Mouse (Mus musculus): ENCODE data around the gene Kcnd3.

The Kcnd3 gene

DNA sequence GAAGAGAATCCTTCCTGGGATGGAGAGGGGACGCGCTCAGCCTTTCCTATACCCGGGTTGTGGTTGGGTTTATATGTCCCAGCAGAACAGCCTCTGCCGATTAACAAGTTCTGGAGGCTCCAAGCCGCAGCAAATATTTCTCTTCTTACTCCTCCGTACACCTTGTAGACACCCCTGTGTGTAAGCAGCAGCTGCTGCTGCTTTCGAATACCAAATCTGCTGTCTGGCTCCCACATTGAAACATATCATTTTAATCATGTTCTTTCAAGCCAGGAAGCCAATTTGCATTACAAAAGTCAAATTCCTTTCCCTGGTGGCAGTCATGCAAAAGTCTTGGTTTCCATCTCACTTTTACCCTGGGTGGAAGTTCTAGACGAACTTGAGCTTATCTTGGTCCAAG lies 76.7 kb downstream of the Kcnd3 start:
- DNase-seq = no peak

DNA sequence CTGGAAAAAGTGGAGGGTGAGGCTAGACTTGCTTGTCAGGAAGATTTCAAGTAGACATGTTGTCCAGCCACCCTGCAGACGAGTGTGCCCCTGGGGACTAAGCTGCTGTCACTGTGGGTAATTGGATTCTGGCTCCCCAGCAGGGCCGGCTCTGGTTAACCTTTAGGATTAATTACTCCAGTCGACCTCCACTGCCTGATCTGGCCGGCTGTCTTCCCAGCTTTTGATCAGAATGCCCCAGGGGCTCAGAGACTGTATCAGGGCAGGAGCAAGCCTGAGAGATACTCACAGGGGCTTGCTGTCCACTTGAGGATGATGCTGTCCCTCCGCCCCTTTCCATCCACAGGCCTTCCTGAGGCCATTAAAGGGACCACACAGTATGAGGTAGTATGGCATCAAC lies 77.6 kb downstream of the Kcnd3 start:
- DNase-seq = peak in 1 of 2 experiments; percentile 24

DNA sequence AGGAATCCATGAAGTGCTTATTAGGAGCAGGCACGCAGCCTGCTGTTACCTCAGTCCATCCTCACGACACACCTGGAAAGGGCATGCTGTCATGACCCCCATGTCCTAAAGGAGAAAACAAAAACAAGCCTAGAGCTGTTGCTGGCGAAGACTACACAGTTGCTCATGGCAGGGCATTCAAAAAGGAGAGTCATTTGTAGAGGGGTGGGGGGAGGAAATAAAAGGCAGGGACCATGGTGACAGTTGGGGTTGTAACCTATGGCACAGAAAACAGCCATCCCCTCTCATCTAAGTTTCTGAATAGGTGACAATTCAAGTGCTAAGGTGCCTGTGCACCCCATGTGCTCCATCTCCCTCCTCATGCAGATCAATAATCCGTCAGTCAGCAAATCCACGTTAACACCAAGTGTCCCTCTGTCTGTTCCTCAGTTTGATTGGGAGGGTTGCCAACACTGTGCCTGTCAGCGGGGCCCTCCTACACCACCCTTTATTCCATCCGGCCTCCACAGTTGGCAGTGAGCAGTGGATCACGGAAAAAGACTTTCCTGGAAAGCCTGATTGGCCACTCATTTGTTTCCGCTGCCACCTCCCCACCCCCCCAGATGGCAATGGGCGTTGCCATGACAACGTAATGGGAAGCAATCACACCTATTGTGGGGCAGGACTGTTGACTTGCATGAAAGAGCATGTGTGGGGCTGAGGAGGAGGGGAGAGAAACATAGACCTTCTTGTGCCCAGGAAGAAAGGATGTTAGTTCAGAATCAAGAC lies 78.4 kb downstream of the Kcnd3 start:
- DNase-seq = peak; percentile 28 to 54

DNA sequence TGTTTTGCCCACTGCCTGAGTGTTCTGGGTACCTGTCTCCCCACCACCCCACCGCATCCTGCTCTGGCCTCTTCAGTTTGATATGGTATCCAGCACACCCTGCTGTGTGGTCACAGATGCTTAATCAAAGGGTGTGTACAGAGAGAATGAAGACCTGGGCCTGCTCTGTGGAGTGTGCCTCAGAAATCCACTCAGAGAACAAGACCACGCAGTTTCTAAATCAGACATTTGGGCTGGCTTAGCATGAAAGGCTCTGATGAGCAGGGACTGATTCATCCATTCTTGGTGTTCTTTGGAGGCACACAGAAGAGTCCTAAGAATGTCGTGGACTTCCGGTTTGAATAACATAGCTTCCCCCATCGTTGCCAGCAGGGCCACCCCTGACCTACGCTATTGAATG lies 86.3 kb downstream of the Kcnd3 start:
- no peak for DNase-seq

DNA sequence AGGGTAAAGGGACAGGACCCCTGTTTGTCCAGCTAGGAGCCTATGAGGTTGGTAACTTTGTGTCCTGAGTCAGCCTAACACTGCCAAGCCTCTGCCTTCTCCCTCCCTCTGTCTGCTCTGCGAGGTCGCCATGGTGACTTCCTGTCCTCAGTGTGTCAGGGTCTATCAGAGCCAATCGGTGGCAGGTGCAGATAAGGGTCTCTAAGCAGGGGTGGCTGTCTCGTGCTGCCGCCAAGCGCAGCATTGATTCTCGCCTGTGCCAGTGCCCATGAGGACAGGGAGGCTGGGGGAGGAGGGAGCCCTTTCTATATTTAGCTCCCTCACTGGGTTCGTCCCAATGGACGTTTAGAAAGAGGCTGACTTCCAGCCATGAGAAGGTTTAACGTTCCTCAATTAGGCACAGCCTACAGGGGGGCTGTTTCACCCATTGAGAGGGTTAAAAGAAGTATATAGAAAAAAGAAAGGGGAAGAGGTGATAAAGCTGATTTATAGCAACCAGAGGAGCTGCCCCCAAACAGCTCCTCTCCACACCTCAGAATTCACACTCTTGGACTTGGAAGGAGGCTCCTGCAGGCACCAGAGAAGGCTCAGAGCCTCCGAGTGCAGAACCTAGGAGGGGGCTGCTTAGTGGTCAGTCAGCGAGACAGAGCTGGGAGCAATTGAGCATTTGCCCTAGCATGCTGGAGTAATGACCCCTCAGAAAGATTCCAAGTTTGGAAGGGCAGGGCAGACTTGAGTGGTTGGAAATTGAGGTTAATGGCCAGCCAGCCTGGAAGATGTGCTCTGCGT lies 86.9 kb downstream of the Kcnd3 start:
- DNase-seq = peak in 1 of 2 experiments; percentile 15

DNA sequence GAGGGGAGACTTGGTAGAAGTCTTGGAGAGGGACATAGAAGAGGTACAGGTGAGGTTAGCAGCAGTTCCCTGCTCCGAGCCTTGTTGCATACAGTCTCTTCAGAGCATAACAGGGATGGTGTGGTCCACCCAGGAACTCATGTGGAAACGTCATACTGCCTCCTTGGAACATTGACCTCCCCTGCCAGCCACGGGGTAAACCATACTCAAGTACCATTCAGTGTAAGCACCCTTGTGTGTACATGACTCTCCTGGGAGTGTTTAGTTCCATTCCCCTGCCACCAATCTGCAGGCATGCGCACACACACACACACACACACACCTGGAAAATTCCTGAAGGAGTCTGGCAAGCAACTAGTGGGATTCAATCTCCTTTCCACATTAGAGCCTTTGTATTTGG lies 90.6 kb downstream of the Kcnd3 start:
- DNase-seq = no peak

DNA sequence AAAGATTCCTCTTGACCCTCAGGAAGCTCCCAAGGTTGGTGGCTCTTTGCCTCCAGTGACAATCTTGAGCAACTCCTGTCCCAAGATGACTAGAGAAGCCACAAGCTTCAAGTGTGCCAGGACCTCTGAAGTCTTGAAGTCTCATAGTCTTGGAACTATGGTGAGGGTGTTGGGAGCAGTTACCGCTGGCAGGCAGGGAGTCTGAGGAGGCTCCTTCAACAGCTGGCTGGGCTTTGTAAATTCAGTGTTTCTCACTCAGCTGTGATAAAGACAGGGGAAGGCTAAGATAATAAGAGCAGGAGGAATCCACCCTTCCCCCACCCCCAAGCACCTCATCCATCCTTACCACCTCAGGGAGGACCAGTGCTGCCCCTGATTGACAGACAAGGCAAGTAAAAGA lies 92.0 kb downstream of the Kcnd3 start:
- DNase-seq = no peak

DNA sequence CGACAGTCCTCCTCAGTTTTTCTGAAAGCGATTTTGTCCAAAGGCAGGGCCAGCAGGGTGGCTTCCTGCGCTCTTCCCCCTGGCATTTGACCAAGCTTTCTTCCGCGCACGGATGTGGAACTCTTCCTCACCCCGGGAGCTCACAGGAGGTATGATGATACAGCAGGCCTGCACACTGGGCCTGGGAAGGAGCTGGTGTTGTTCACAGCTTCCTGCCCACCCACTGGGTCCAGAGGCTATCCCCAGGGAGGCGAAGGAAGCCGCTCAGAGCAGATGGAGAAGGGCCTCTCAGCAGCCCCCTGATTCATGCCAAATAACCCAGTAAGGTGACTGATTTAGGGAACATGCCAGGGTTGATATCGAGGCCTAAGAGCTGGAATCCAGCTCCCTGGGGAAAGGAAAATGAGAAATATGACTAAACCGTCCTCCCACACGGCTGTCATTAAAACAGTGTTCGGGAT lies 94.5 kb downstream of the Kcnd3 start:
- peak in 1 of 2 experiments; percentile 55 for DNase-seq

DNA sequence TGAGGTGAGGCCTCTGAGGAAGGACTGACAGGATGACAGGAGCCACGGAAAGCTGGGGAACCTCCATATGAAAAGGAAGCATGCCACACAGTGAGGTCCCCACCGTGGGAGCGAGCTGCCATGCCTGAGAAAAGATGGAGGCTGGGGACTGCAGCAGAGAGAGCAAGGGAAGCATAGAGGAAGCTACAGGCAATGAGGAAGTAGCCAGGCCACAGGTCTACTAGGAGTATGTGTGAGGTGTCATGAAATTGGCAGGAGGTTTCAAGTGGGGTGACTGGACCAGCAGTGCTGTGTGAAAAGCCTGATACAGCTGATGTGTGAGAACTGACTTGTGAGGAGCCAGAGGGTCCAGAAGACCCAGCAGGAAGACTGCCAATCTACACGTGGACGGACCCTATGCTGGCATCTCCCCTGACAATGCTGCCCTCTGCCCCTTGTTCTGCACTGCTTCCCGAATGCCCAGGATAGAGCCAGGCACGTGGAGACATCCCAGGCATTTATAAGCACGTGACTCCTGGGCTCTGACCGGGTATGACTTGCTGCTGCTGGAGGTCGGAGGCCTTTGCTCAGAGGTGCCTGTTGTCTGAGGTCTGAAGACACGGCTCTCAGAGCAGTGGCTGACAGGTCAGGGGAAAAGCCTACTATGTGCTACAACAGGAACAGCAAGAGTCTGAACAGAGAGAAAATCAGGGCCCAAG lies 96.1 kb downstream of the Kcnd3 start:
- DNase-seq = no peak

DNA sequence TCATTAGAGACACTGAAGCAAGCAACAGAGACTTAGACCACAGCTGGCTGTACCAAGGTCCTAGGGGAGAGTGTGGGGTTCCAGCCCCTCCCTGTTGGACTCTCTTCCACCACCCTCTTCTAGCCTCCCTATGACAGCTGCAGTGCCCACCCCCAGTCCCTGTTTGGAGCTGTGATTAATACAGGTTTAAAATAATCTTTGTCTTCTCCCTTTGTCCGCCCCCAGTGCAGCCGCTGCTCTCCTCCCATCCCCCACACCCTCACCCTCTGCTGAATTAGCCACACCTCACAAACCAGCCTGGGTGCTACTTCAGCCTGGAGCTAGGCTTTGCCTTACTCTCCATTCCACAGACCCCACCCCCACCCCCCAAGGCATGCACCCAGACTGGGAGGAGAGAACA lies 107.3 kb downstream of the Kcnd3 start:
- peak in 1 of 2 experiments; percentile 19 for DNase-seq

DNA sequence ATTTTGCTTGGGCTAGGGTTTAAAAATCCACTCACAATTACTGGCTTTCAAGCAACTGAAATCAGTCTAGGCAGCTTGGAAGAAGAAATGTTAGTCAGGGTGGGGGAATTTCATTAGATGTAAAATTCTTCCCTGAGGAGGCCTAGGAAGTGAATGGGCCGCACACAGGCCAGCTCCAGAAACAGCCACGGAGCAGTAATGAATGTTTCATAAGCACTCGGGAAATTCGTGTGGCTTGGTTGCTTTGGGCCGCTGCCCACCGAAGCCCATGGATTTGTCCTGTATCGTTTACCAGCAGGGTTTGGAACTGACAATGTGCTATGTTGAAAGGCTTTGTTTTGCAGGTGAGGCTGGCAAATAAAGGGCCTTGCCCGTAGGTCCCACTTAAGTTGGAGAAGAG lies 114.8 kb downstream of the Kcnd3 start:
- no peak for DNase-seq

DNA sequence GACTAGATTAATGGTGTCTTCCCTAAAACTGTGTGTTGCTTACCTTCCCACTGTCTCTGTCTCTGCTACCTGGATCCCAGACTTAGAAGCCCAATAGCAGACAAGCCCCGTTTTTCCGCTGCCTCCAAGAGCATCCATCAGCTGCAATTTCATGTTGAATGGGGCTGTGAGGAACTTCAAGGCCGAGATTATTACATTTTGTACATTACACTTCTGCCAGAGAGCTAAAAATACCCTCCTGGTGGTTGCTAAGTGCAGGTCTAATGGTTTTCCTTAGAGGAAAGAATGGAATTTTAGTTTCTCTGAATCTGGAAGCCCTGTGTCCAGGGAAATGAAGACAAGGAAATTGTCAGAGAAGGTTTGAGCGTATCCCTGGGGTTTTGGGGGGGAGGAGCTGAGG lies 115.3 kb downstream of the Kcnd3 start:
- no peak for DNase-seq

DNA sequence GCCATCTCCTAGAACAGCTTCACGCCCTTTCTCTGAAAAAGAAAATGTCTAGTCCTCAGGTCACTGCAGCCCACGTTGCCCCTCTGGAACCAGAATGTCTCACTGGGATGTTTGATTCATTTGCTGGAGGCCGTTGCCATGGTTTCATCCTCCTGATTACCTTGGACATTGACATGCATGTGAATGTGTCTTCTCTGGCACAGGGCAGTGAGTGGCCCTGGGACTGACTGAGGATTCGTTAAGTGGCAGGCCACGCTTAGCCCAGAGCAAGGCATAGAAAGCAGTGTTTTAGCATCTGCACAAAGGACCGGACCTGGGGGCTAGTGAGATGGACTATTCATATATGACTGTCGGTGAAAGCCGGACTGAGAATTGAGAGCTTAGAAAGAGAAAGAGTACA lies 116.3 kb downstream of the Kcnd3 start:
- DNase-seq = no peak

DNA sequence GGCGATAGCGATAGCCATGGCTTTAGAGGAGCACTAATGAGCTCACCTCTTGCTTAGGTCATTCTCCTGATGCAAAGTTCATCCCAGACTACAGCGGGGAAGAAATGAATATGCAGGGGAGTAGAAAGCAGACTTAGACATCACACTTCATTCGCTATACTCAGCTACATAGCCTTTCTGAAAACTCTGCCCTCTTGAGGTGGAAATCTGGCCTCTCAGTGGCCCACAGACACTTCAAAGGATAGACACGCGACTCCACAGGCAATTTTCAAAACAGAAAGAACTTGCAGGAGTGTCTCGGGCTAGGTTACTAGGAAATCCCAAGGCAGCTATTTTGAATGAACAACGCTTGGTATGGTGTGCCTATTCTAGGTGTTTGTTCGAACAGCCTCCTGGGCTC lies 116.7 kb downstream of the Kcnd3 start:
- no peak for DNase-seq

DNA sequence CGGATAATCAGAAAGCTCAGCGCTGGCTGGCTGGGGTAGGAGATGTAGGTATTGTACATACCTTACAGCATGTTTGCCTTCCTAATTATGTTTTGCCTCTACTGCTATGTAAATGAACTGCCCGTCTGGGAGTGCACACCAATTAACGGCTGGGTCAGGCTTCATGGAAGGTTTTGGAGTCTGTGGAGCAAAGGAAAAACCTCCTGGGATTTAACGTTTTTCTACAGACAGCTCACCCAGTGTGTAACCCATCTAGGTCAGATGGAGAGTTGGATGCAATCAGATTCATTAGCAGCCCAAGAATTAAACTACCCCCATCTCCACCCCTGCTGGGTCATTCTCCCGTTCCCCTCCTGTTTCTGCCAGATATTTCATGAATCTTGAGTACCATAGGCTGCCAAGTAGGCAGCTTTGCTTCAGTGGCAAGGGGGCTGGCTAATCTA lies 117.2 kb downstream of the Kcnd3 start:
- DNase-seq = no peak

DNA sequence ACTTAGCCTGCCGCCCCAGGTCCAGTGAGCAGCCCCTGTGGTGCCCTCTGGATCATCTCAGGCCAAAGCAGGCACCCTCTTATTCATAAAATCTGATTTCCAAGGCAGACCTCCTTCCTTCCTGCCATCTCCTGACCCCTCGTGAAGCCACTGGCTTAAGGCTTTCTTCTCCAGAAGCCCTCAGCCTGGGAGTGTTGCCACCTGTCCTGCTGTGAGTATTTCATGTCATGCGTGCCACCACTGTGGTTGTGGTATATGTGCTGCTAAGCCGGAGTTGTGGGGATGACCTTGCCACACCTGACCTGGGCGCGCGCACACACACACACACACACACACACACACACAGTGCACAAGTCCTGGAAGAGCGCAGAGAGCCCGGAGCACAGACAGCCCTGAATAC lies 117.8 kb downstream of the Kcnd3 start:
- DNase-seq = no peak

DNA sequence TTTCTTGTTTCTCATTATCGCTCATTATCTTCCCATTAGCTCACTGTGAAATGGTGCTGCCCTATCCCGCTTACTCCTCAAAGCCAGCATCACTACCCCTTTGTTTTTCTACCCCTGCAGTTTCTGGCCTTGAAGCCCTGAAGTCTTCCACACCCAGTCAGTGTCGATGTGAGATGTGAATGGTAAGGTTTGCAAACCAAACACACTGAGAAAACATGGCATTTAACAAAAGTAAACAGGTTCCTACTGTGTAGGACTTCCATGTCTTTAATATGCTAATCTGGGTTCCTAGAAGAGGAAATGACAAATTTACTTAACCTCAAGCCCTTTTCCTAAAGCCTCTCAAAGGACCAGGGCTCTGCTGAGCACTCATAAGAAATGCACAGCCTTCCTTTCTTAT lies 118.7 kb downstream of the Kcnd3 start:
- no peak for DNase-seq

DNA sequence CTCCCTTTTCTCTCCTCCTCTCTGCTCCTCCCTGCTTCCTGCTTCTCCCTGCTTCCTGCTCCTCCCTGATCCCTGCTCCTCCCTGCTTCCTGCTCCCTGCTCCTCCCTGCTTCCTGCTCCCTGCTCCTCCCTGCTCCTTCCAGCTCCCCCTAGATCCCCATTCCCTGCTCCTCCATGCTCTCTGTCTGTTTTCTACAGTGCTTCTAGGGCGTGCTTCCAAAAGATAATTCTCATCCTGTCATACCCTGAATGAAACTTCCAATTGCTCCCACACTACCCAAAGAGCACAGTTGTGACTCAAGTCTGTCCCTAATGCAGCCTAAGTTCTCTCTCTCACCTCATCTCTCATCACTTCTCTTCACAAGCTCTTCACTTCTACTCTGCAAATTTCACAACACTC lies 119.8 kb downstream of the Kcnd3 start:
- no peak for DNase-seq

DNA sequence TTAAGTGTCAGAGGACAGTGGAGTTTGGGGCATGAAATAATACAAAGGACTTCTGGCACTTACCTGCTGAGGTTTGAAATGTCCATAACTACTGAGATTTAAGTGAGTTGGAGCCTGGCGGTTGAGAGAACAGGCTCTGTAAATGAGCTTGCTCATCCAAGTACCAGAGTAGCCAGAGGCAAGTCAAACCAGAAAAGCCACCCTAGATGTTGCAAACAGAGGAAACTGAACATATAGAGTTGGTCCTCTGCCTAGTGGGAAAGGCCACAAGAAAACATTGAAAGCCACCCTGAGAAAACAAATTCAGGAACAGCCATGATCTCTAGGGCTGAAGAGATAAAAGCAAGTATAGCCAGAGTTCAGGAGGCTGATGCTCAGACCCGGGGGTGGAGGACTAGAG lies 121.0 kb downstream of the Kcnd3 start:
- no peak for DNase-seq

DNA sequence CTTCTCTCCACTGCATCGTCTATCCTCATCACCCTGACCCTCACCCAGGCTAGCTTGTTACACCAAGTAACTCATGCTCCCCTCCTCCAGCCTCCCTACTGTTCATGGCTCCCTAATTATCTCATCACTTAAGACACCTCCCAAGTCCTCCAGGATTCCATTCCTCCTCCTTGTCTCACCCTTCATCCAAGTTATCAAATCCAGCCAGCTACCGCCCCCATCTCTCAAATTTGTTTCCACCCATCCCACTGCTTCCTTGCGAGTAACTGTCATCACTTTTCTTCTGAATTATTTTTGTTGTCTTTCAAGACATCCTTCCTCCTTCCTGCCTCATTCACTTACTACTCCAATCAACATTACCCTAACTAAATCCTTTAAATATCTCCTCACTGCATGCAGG lies 126.2 kb downstream of the Kcnd3 start:
- DNase-seq = no peak

DNA sequence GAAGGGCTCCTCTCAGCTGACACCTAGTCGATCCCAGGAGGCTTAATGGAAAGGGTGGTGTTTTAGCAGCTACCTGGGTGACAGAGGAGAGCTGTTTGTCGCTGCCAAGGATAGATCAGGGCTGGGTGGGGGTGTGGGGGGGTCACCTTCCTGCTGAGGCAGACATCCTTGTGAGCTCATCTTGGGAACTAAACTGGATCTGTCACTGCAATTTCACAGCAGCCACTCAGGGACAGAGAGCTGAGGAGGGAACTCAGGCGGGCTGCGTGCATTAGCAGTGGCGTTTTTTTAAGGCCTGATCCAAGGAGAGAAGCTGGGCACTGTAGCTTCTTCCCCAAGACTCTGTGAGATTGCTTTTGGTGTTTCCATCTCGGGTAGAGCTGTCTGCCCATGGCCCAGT lies 129.0 kb downstream of the Kcnd3 start:
- DNase-seq = no peak

DNA sequence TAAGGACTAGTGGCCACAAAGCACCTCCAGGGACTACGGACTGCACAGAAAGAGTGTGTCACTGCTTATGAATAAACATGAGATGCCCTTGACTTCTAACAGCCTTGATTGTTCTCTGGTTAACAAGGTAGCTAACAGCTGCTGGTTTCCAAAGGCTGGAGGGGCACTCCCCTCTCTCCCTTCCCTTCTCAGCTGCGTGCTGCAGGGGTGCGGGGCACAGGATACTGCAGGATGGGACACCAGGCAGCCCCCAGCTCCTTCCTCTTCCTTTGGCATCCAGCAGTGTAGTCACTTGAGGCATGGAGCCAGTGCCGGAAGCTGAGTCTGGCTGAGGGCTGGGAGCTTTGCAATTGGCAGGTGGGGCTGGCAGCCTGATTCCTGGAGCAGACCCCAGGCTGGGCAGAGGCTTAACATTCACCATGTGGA lies 133.6 kb downstream of the Kcnd3 start:
- DNase-seq = peak; percentile 24 to 36

DNA sequence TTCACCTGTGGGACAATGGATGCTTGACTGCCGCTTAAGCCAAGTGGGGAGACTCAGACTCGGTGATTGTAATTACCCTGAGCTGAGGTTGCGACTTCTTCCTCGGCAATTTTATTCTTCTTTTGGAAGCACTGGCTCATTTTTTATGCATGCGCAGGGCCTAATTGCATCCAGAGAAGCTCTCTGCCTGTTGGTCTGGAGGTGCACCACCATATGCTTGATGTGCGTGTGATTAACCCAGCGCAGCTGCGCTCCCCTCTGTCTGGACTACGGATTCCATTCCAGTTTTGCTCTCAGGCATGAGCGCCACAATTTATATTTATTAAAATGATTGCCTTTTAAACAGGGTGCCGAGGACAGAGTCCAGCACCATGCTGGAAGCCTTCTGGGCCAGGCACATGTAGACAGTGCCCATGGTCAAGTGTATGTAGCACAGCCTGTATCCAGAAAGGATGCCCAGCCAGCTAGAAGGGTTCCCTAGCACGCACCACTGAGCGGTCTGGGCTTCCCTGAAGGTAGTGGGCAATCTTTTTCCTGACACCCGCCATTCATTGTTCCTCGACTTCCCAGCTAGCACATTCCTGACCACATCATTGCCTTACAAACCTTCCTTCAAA lies 138.0 kb downstream of the Kcnd3 start:
- DNase-seq = no peak
